Mouse (Mus musculus): ENCODE measurements around the gene Kcna10. TPM values are rescaled to one million over a fixed set of nuclear protein-coding genes. Genes with fewer than 3 reads are reported as not detected.

Gene Kcna10
- polyA plus RNA-seq, 1 experiment from 2014 or later = not detected

Other genes with a start within 250 kb of the Kcna10 start
- gene Kcna3, start 146.9 kb upstream of the Kcna10 start, polyA plus RNA-seq (2015; fragmentation: Nextera tagmentation; extraction: Ambion mirVana) = 1.0 and 1.7 TPM in 2 replicates
- gene Kcna2, start 81.9 kb upstream of the Kcna10 start, polyA plus RNA-seq (2015; fragmentation: Nextera tagmentation; extraction: Ambion mirVana) = 0.35 TPM in 2 replicates
- gene Cym, start 38.7 kb downstream of the Kcna10 start, polyA plus RNA-seq (2015; fragmentation: Nextera tagmentation; extraction: Ambion mirVana) = 0.21 TPM in 1 of 2 replicates, not detected in the other
- gene A630076J17Rik, start 47.6 kb downstream of the Kcna10 start, polyA plus RNA-seq (2015; fragmentation: Nextera tagmentation; extraction: Ambion mirVana) = not detected in 2 replicates
- not detected in 2 replicates for gene Prok1, start 56.7 kb downstream of the Kcna10 start, polyA plus RNA-seq (2015; fragmentation: Nextera tagmentation; extraction: Ambion mirVana)
- gene Lamtor5, start 95.8 kb downstream of the Kcna10 start, polyA plus RNA-seq (2015; fragmentation: Nextera tagmentation; extraction: Ambion mirVana) = 184 and 198 TPM in 2 replicates
- gene Slc16a4, start 108.2 kb downstream of the Kcna10 start, polyA plus RNA-seq (2015; fragmentation: Nextera tagmentation; extraction: Ambion mirVana) = 4.0 and 4.7 TPM in 2 replicates
- 12.7 and 13.0 TPM in 2 replicates for gene Rbm15, start 150.6 kb downstream of the Kcna10 start, polyA plus RNA-seq (2015; fragmentation: Nextera tagmentation; extraction: Ambion mirVana)